Mouse (Mus musculus): ENCODE results near the gene Bbs1. TPM values are rescaled to one million over a fixed set of nuclear protein-coding genes. Genes with fewer than 3 reads are reported as not detected.

Gene Bbs1
- total RNA-seq, 2 experiments from 2014 or later, result 7.4 to 10.3 TPM

Other genes starting within 250 kb of the Bbs1 start
- gene Gm960, start 208.0 kb downstream of the Bbs1 start, total RNA-seq (2021), result under 1 TPM in 1 of 2 experiments, not detected in 1; 0.97 TPM
- gene Sptbn2, start 195.5 kb downstream of the Bbs1 start, total RNA-seq (2021), result 1 to 10 TPM; 4.7 to 7.3 TPM
- gene Rbm4b, start 150.1 kb downstream of the Bbs1 start, total RNA-seq (2021), result 10 to 100 TPM; 11.2 to 13.1 TPM
- gene Rbm4, start 112.7 kb downstream of the Bbs1 start, total RNA-seq (2021), result 10 to 100 TPM; 50.6 to 60.8 TPM
- gene Gm21992, start 95.0 kb downstream of the Bbs1 start, total RNA-seq (2021), result 10 to 100 TPM; 18.7 to 19.9 TPM
- gene Rbm14, start 95.0 kb downstream of the Bbs1 start, total RNA-seq (2021), result 10 to 100 TPM; 47.0 to 50.2 TPM
- gene Ccs, start 67.3 kb downstream of the Bbs1 start, total RNA-seq (2021), result 100 to 1,000 TPM; 109 to 114 TPM
- under 1 TPM in 1 of 2 experiments, not detected in 1; 0.12 TPM for gene Ccdc87, start 67.3 kb downstream of the Bbs1 start, total RNA-seq (2021)
- 100 to 1,000 TPM; 205 to 216 TPM for gene Ctsf, start 51.5 kb downstream of the Bbs1 start, total RNA-seq (2021)
- gene Actn3, start 28.7 kb downstream of the Bbs1 start, total RNA-seq (2021), result 10 to 100 TPM; 70.8 to 96.2 TPM
- 10 to 100 TPM; 12.5 to 13.9 TPM for gene Zdhhc24, start 28.0 kb downstream of the Bbs1 start, total RNA-seq (2021)
- 10 to 100 TPM; 74.1 to 83.4 TPM for gene Dpp3, start 21.7 kb upstream of the Bbs1 start, total RNA-seq (2021)
- 1 to 10 TPM; 2.8 to 3.9 TPM for gene Peli3, start 36.5 kb upstream of the Bbs1 start, total RNA-seq (2021)
- gene Mrpl11, start 55.5 kb upstream of the Bbs1 start, total RNA-seq (2021), result 10 to 100 TPM; 72.0 to 75.1 TPM
- under 1 TPM; 0.15 to 0.24 TPM for gene Npas4, start 83.7 kb upstream of the Bbs1 start, total RNA-seq (2021)
- gene Slc29a2, start 117.2 kb upstream of the Bbs1 start, total RNA-seq (2021), result 1 to 10 TPM; 3.2 to 5.1 TPM
- gene B4gat1, start 132.2 kb upstream of the Bbs1 start, total RNA-seq (2021), result 10 to 100 TPM; 28.7 to 35.7 TPM
- 1 to 10 TPM; 1.8 to 2.8 TPM for gene AC124502.3, start 132.3 kb upstream of the Bbs1 start, total RNA-seq (2021)
- 10 to 100 TPM; 22.1 to 25.4 TPM for gene Brms1, start 134.7 kb upstream of the Bbs1 start, total RNA-seq (2021)
- 1 to 10 TPM; 1.7 to 3.7 TPM for gene Rin1, start 143.9 kb upstream of the Bbs1 start, total RNA-seq (2021)
- gene Cd248, start 161.4 kb upstream of the Bbs1 start, total RNA-seq (2021), result 10 to 100 TPM; 28.1 to 37.5 TPM
- gene Tmem151a, start 178.9 kb upstream of the Bbs1 start, total RNA-seq (2021), result 1 to 10 TPM; 2.4 to 3.2 TPM
- gene Yif1a, start 181.9 kb upstream of the Bbs1 start, total RNA-seq (2021), result 10 to 100 TPM; 88.3 to 96.8 TPM
- 1 to 10 TPM; 5.0 to 5.1 TPM for gene Cnih2, start 191.9 kb upstream of the Bbs1 start, total RNA-seq (2021)
- 100 to 1,000 TPM; 179 to 197 TPM for gene Rab1b, start 200.4 kb upstream of the Bbs1 start, total RNA-seq (2021)
- gene Klc2, start 211.9 kb upstream of the Bbs1 start, total RNA-seq (2021), result 10 to 100 TPM; 28.0 to 40.2 TPM